Mouse (Mus musculus): ENCODE measurements around the gene Gm28635.

GRCm38 (mm10) chr2:84703497-84703896 lies 25.7 kb upstream of the Gm28635 start:
- TF ChIP-seq CTCF (IDR thresholded peaks at IDR 0.05; ENCODE audit: low read depth) (no peak), EP300 (IDR thresholded peaks at IDR 0.05; ENCODE audit: low read depth) (no peak)

Measured in liver, embryonic 14.5 days (tissue).